Mouse (Mus musculus) liver, embryonic 13.5 days (tissue): ENCODE data around the gene Ybx3. TPM values are rescaled to one million over a fixed set of nuclear protein-coding genes. Genes with fewer than 3 reads are reported as not detected.

Experiments used
- ATAC-seq: fragments of 200-750 bp; cut with Nextera tagmentation; 2 replicates; pipeline ENCODE4 v1.8.0; 2017; ENCODE audit warnings: low read depth, mild to moderate bottlenecking, moderate number of reproducible peaks, moderate library complexity
- DNase-seq: peaks from one replicate; pipeline ENCODE4 v3.0.0; 2022
- H3K27ac ChIP-seq: fragments of 300-500 bp; sonication (generic); 2 replicates; pipeline ENCODE4 v1.5.1; 2015; ENCODE audit warnings: moderate library complexity, mild to moderate bottlenecking, inconsistent platforms
- H3K27me3 ChIP-seq: fragments of 300-500 bp; sonication (generic); 2 replicates; pipeline ENCODE4 v1.6.1; 2015; ENCODE audit warnings: mild to moderate bottlenecking, inconsistent platforms
- H3K36me3 ChIP-seq: fragments of 300-500 bp; sonication (generic); 2 replicates; pipeline ENCODE4 v1.6.1; 2015; ENCODE audit warnings: mild to moderate bottlenecking, inconsistent platforms
- H3K4me1 ChIP-seq: fragments of 300-500 bp; sonication (generic); replicated peaks from 2 replicates; pipeline ENCODE4 v1.6.1; 2015; ENCODE audit warnings: inconsistent platforms
- H3K4me2 ChIP-seq: fragments of 300-500 bp; sonication (generic); 2 replicates; pipeline ENCODE4 v1.6.1; 2015; ENCODE audit warnings: inconsistent platforms, mild to moderate bottlenecking, moderate library complexity
- H3K4me3 ChIP-seq: fragments of 300-500 bp; sonication (generic); replicated peaks from 2 replicates; pipeline ENCODE4 v1.5.1; 2015; ENCODE audit warnings: mild to moderate bottlenecking, inconsistent platforms
- H3K9ac ChIP-seq: fragments of 300-500 bp; sonication (generic); 2 replicates; pipeline ENCODE4 v1.6.1; 2015; ENCODE audit warnings: mild to moderate bottlenecking, inconsistent platforms
- H3K9me3 ChIP-seq: fragments of 300-500 bp; sonication (generic); replicated peaks from 2 replicates; pipeline ENCODE4 v1.6.1; 2016; ENCODE audit warnings: inconsistent platforms
- WGBS: fragments of 180-500 bp; shearing (Covaris S2); methylation state at CpG from one replicate; pipeline ENCODE4 v1.1.7; 2015; ENCODE audit not compliant: insufficient replicate concordance; 5-methylcytosine and 5-hydroxymethylcytosine counted together
- polyA plus RNA-seq: library from polyadenylated mRNA; unstranded; fragments of >200 nt; fragmentation: Nextera tagmentation; extraction: Ambion mirVana; gene quantifications from 2 replicates; pipeline ENCODE4 v1.2.1, GENCODE M21; 2015

Ybx3 gene
- polyA plus RNA-seq, 1 experiment from 2014 or later: 80.6 TPM

DNA sequence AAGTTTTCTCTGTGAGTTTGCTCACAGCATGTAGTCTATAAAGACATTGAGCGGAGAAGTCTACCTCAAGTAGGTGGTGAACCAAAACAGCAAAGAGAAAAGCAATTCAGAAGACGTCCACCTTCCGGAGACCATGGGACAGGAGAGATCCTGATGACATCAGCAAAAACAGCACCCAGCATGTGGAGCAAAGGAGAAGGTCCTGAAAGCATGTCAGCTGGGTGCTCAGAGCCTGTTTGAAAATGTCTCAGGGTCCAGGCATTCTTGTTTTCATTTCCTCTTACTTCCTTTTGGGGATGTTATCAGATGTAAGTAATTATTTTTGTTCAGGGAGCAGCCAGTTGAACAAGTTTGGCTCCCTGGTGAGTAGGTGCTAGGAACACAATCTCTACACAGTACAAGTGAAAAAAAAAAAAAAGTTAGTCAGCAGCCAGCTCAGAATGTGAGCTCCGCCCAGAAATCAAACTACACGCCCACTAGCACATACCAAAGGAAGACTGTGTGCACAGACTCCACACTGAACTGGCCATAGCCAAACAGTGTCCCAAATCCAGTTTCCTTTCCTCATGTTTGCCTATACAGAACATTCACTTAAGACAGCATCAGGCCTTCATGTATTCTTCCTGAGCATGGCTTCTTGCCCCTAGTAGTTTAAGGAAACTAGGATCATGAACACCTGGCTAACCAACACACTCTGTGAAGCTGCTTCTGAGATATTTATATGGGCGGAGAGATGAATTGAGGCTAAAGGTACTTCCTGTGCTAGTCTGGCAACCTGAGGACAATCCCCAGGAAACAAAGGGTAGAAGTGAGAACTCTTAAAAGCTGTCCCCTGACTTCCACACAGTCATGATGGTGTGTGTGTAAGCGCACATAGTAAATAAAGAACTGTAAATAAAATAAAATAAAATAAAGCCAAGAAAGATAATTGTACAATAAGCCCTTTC, 71.8 kb downstream of the Ybx3 start:
- Histone ChIP-seq H3K27ac (no peak overlapping the region), H3K9ac (no peak overlapping the region), H3K4me1 (no peaks in the 10 kb centered on the region), H3K9me3 (no peaks in the 10 kb centered on the region), H3K36me3 (no peaks in the 10 kb centered on the region), H3K27me3 (no peaks in the 10 kb centered on the region), H3K4me3 (no peak overlapping the region), H3K4me2 (no peak overlapping the region)
- no peak for DNase-seq
- 54% methylated on average over 7 of the region's 7 CpGs for WGBS
- peak; percentile 36; the same call in 1 of the 2 replicates for ATAC-seq

Other genes with a start within 250 kb of the Ybx3 start
- gene Klra2, start 141.1 kb downstream of the Ybx3 start, polyA plus RNA-seq: 0.21 TPM in 2 replicates
- 39.4 and 43.6 TPM in 2 replicates for gene Magohb, start 95.2 kb downstream of the Ybx3 start, polyA plus RNA-seq
- 0.44 and 0.60 TPM in 2 replicates for gene Styk1, start 34.9 kb downstream of the Ybx3 start, polyA plus RNA-seq
- not detected in 2 replicates for gene 5430401F13Rik, start 97.9 kb upstream of the Ybx3 start, polyA plus RNA-seq
- not detected in 2 replicates for gene Gm6619, start 97.9 kb upstream of the Ybx3 start, polyA plus RNA-seq
- not detected in 2 replicates for gene Tas2r130, start 242.4 kb upstream of the Ybx3 start, polyA plus RNA-seq